Comparison of ENCODE assay signal across 22 mouse cellular contexts in the genomic region with DNA sequence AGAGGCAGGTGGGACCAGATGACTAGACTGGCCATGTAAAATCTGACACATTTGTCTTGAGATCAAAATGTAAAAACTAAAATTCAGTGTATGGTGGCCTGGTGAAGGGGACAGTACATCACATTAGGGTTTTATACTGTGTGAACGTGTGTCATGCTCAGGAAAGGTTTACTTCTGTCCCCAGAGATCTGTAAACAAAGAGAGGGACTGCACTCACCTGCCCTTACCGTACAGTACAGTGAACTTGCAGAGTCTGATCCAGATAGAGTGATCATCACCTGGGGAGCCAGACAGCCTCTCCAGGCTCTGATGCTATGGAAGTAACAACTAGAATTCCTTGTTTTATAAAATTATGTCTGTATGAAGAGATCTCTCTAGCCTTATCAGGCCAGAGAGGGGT.
A peak's percentile ranks its signal among the peaks of the same experiment; 100 is the strongest.
DNase-seq lines count a peak whose midpoint lies in the region; ATAC-seq lines count a peak whose summit lies in the region.
"Had no signal": no experiment of that assay in that cellular context is flagged by ENCODE, and none has a peak within 500 bp of the region (broad histone marks: within the 10 kb centered on the region; RNA-seq: fewer than 3 reads in every experiment).

No protein-coding gene starts in this region.

- no peak overlapping the region for H3K4me2 ChIP-seq in liver, embryonic 11.5 days
- H3K4me2 ChIP-seq in liver, embryonic 12.5 days = no peak overlapping the region
- H3K4me2 ChIP-seq in midbrain, embryonic 15.5 days = no peak overlapping the region
- H3K4me2 ChIP-seq: heart, embryonic 11.5 days; hindbrain, embryonic 12.5 days; hindbrain, embryonic 15.5 days had no signal

- H3K4me3 ChIP-seq in heart, embryonic 10.5 days = no peak overlapping the region
- H3K4me3 ChIP-seq in liver, embryonic 11.5 days (ENCODE audit: low read depth, low read length) = no peak overlapping the region
- H3K4me3 ChIP-seq in liver, embryonic 12.5 days = no peak overlapping the region
- H3K4me3 ChIP-seq in midbrain, embryonic 15.5 days = no peak overlapping the region
- H3K4me3 ChIP-seq in midbrain, embryonic 10.5 days = no peak overlapping the region
- H3K4me3 ChIP-seq in forebrain, embryonic 10.5 days = no peak overlapping the region
- H3K4me3 ChIP-seq: gastrocnemius, adult 2 months; hindbrain, embryonic 12.5 days; hindbrain, embryonic 15.5 days had no signal

- peak overlapping the region; percentile 24; the same call in 1 of the 2 replicates for H3K27ac ChIP-seq in heart, embryonic 10.5 days
- no peak overlapping the region for H3K27ac ChIP-seq in liver, embryonic 11.5 days (ENCODE audit: low read depth, low read length)
- H3K27ac ChIP-seq in liver, embryonic 12.5 days = no peak overlapping the region
- no peak overlapping the region for H3K27ac ChIP-seq in midbrain, embryonic 15.5 days
- no peak overlapping the region for H3K27ac ChIP-seq in midbrain, embryonic 10.5 days (replicated peaks)
- H3K27ac ChIP-seq in forebrain, embryonic 10.5 days = no peak overlapping the region
- H3K27ac ChIP-seq: gastrocnemius, adult 2 months; hindbrain, embryonic 12.5 days; hindbrain, embryonic 15.5 days had no signal

- peak; percentile 33 for DNase-seq in heart, embryonic 10.5 days (ENCODE audit: low spot score)
- DNase-seq in heart, adult 9 months (ENCODE audit: low spot score in 2 of 2) = no peak
- no peak for DNase-seq in liver, embryonic 11.5 days (ENCODE audit: low spot score)
- DNase-seq in midbrain, embryonic 10.5 days (ENCODE audit: low spot score) = no peak
- DNase-seq in forebrain, embryonic 10.5 days (ENCODE audit: extremely low spot score, low spot score) = no peak
- DNase-seq: adrenal gland, postnatal 10 days; adrenal gland, postnatal 36 days; cerebellum, adult 18-20 months; cerebellum, adult 9-10 months; cerebellum, postnatal 14 days; forebrain, postnatal 0 days; gastrocnemius, adult 2 months; gastrocnemius, postnatal 14 days; heart, adult 18-20 months had no signal

- H3K36me3 ChIP-seq in heart, embryonic 10.5 days = peaks cover 12% of the 10 kb centered on the region
- H3K36me3 ChIP-seq in liver, embryonic 11.5 days (ENCODE audit: control insufficient read depth, insufficient read depth, low read length) = 0 out of 2 replicates have a peak, but pooled peaks cover 4% of the 10 kb centered on the region
- H3K36me3 ChIP-seq in liver, embryonic 12.5 days = peaks cover 9% of the 10 kb centered on the region; the same call in 1 of the 2 replicates
- no peaks in the 10 kb centered on the region for H3K36me3 ChIP-seq in midbrain, embryonic 15.5 days (replicated peaks)
- H3K36me3 ChIP-seq in midbrain, embryonic 10.5 days = peaks cover 12% of the 10 kb centered on the region
- H3K36me3 ChIP-seq in forebrain, embryonic 10.5 days (replicated peaks) = peaks cover 16% of the 10 kb centered on the region
- H3K36me3 ChIP-seq: hindbrain, embryonic 15.5 days had no signal

- no peak overlapping the region for H3K9ac ChIP-seq in liver, embryonic 11.5 days (ENCODE audit: low read depth, low read length)
- no peak overlapping the region for H3K9ac ChIP-seq in liver, embryonic 12.5 days
- H3K9ac ChIP-seq in midbrain, embryonic 15.5 days = 0 out of 2 replicates have a peak overlapping the region, but pooled peaks have one; percentile 8
- H3K9ac ChIP-seq: forebrain, postnatal 0 days; hindbrain, embryonic 12.5 days; hindbrain, embryonic 15.5 days had no signal

- WGBS in heart, embryonic 10.5 days = 66% methylated on average over 2 of the region's 2 CpGs
- 53% methylated on average over 2 of the region's 2 CpGs for WGBS in liver, embryonic 11.5 days
- WGBS in liver, embryonic 12.5 days (ENCODE audit: insufficient replicate concordance) = 34% methylated on average over 2 of the region's 2 CpGs
- 79% methylated on average over 2 of the region's 2 CpGs for WGBS in midbrain, embryonic 15.5 days
- 81% methylated on average over 2 of the region's 2 CpGs for WGBS in midbrain, embryonic 10.5 days
- 89% methylated on average over 2 of the region's 2 CpGs for WGBS in forebrain, embryonic 10.5 days

- 0 out of 2 replicates have a peak, but pooled peaks have one; percentile 18 for ATAC-seq in liver, embryonic 11.5 days (replicated peaks; ENCODE audit: low FRiP score)
- ATAC-seq in liver, embryonic 12.5 days = no peak
- no peak for ATAC-seq in midbrain, embryonic 15.5 days (replicated peaks)
- no peak for ATAC-seq in granulocyte monocyte progenitor cell, adult 5-6 weeks (replicated peaks; ENCODE audit: poor library complexity, severe bottlenecking)
- ATAC-seq: activated CD4-positive, CD25-positive, alpha-beta regulatory T cell, adult 4 months; forebrain, embryonic 14.5 days; forebrain, postnatal 0 days had no signal

- H3K4me1 ChIP-seq in heart, embryonic 10.5 days = peaks cover 63% of the 10 kb centered on the region
- H3K4me1 ChIP-seq in liver, embryonic 11.5 days (replicated peaks; ENCODE audit: control insufficient read depth, insufficient read depth, low read length) = peaks cover 20% of the 10 kb centered on the region
- peaks cover 52% of the 10 kb centered on the region for H3K4me1 ChIP-seq in liver, embryonic 12.5 days
- peaks cover 3% of the 10 kb centered on the region; the same call in 1 of the 2 replicates for H3K4me1 ChIP-seq in midbrain, embryonic 15.5 days
- H3K4me1 ChIP-seq in midbrain, embryonic 10.5 days = peaks cover 11% of the 10 kb centered on the region
- H3K4me1 ChIP-seq in forebrain, embryonic 10.5 days = peaks cover 20% of the 10 kb centered on the region
- H3K4me1 ChIP-seq: hindbrain, embryonic 15.5 days had no signal

- H3K27me3 ChIP-seq in heart, embryonic 10.5 days (ENCODE audit: insufficient read depth, poor library complexity, severe bottlenecking) = no peaks in the 10 kb centered on the region
- no peaks in the 10 kb centered on the region for H3K27me3 ChIP-seq in liver, embryonic 11.5 days (replicated peaks; ENCODE audit: control insufficient read depth, insufficient read depth, low read length)
- no peaks in the 10 kb centered on the region for H3K27me3 ChIP-seq in liver, embryonic 12.5 days (replicated peaks)
- no peaks in the 10 kb centered on the region for H3K27me3 ChIP-seq in midbrain, embryonic 15.5 days (replicated peaks)
- H3K27me3 ChIP-seq in midbrain, embryonic 10.5 days (ENCODE audit: low read depth, poor library complexity, severe bottlenecking) = no peaks in the 10 kb centered on the region
- H3K27me3 ChIP-seq in forebrain, embryonic 10.5 days (ENCODE audit: poor library complexity, severe bottlenecking) = no peaks in the 10 kb centered on the region
- H3K27me3 ChIP-seq: hindbrain, embryonic 12.5 days; hindbrain, embryonic 15.5 days had no signal

- H3K9me3 ChIP-seq in heart, embryonic 10.5 days = no peaks in the 10 kb centered on the region
- H3K9me3 ChIP-seq in liver, embryonic 11.5 days (ENCODE audit: control insufficient read depth, low read length) = no peaks in the 10 kb centered on the region
- H3K9me3 ChIP-seq in liver, embryonic 12.5 days (replicated peaks) = no peaks in the 10 kb centered on the region
- no peaks in the 10 kb centered on the region for H3K9me3 ChIP-seq in midbrain, embryonic 15.5 days
- no peaks in the 10 kb centered on the region for H3K9me3 ChIP-seq in midbrain, embryonic 10.5 days (replicated peaks)
- no peaks in the 10 kb centered on the region for H3K9me3 ChIP-seq in forebrain, embryonic 10.5 days
- H3K9me3 ChIP-seq: hindbrain, embryonic 12.5 days; hindbrain, embryonic 15.5 days had no signal
